Mouse (Mus musculus) Patski (cell line): ENCODE data around the gene G430095P16Rik. TPM values are rescaled to one million over a fixed set of nuclear protein-coding genes. Genes with fewer than 3 reads are reported as not detected.

Experiments
- ATAC-seq: fragments of 100-300 bp; one replicate; pipeline ENCODE4 v1.8.0; 2021
- CTCF ChIA-PET: fragments of 350-600 bp; sonication (Branson Sonifier 250); formaldehyde crosslinking; loops from one replicate; lab custom pipeline; 2022; ENCODE audit warnings: inconsistent platforms; lab: Charles Lee
- POLR2A ChIA-PET: fragments of 350-600 bp; sonication (Branson Sonifier 250); formaldehyde crosslinking; loops from one replicate; lab custom pipeline; 2022; ENCODE audit warnings: antibody characterized with exemption, inconsistent platforms; lab: Charles Lee
- DNase-seq: peaks from one replicate; pipeline ENCODE4 v3.0.0-alpha.2; 2011; ENCODE audit warnings: low read depth, low spot score
- H3K27me3 ChIP-seq: fragments of 371-371 bp; one replicate; pipeline ENCODE4 v1.5.1; 2021
- CTCF ChIP-seq: fragments of 100-300 bp; IDR thresholded peaks from one replicate; pipeline ENCODE4 v1.5.1; 2021
- in situ Hi-C: fragments of 300-500 bp; cut with MboI; formaldehyde crosslinking; loops from 3 replicates; pipeline ENCODE4 v1.11.1; 2018; ENCODE audit warnings: low pct_unique_long_range_greater_than_20kb, mixed read lengths
- polyA plus RNA-seq: library from polyadenylated mRNA; unstranded; gene quantifications from one replicate; pipeline ENCODE4 v1.2.3, GENCODE M21; 2021

G430095P16Rik gene
- polyA plus RNA-seq, 1 experiment from 2014 or later: 1.4 TPM

DNA sequence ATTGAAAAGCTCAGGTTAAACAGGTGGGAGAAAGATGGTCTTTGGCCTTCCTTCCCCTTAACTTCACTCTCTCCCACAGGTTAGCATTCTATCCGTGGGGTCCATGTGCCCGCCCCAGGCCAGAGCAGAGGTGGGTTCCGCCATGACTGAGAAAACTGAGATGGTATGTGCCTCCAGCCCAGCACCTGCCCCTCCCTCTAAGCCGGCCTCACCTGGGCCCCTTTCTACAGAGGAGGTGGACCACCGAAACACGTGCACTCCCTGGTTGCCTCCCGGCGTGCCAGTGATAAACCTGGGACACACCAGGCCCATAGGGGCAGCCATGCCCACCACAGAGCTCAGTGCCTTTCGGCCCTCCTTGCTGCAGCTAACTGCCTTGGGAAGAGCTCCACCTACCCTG lies 20.2 kb upstream of the G430095P16Rik start:
- CTCF ChIA-PET: interaction anchor here (0.6 to 1.2 kb wide), 2 partner anchors 108 to 113 kb away, joined by 3 to 6 read pairs; no protein-coding TSS in a partner anchor
- TF ChIP-seq CTCF: no peak
- POLR2A ChIA-PET: no interaction called here
- in situ Hi-C loops: loop anchor here (5.0 kb wide), 1 partner anchor 35 kb away; no protein-coding TSS in a partner anchor
- ATAC-seq: no peak
- no peak for DNase-seq
- H3K27me3 ChIP-seq: no peaks in the 10 kb centered on the region

DNA sequence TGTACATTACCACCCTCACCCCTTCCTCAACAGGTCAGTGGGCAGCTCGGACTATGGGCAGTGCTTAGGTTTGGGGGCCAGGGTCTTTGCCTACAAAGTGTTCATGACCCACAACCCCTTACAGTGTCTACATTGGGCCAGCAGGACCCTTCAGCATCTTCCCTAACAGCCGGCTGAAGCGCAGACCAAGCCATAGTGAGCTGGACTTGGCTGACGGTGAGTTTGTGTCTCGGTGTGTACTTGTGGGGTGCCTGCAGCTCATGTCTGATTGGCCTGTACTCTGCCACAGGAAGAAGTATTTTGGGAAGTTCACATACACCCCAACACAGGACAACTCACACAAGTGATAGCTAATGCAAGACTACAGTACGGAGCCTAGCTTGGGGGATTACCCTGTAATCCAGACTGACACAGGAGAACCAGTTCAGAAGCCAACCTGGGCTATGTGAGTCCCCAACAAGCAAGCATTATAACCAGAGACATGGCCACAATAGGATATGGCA lies 19.8 kb upstream of the G430095P16Rik start:
- ATAC-seq: no peak
- no peaks in the 10 kb centered on the region for H3K27me3 ChIP-seq
- no peak for TF ChIP-seq CTCF
- in situ Hi-C loops: loop anchor here (5.0 kb wide), 1 partner anchor 34 kb away; no protein-coding TSS in a partner anchor
- no peak for DNase-seq
- POLR2A ChIA-PET: no interaction called here
- CTCF ChIA-PET: interaction anchor here (0.6 to 1.2 kb wide), 3 partner anchors 29 to 112 kb away, joined by 3 to 6 read pairs (median 3); no protein-coding TSS in a partner anchor

DNA sequence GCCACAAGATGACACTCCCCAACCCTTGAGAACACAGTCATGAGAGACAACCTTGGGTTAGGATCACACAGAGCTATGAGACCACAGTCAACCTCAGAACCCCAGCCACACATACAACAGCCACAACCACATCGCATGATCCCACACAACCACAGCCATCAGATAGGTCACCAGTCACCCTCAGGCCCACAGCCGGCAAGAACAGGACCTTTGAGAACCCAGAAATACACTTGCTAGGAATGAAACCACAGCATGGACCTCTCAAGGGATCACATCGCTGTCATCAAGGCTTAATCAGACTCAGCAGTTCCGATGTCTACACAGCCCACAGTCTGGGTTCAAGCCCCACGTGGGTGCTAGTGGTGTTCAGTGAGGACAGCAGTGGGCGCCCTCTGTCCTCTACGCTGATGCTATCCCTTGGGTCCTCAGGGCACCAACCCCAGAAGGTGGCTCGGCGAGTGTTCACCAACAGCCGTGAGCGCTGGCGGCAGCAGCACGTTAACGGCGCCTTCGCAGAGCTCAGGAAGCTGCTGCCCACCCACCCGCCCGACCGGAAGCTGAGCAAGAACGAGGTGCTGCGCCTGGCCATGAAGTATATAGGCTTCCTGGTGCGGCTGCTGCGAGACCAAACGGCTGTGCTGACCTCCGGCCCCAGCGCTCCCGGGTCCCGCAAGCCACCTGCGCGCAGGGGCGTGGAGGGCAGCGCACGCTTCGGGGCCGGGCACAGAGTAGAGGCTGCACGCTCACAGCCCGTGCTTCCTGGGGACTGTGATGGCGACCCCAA lies 19.1 kb upstream of the G430095P16Rik start:
- CTCF ChIA-PET: interaction anchor here (0.8 to 1.2 kb wide), 2 partner anchors 29 to 112 kb away, joined by 3 to 6 read pairs; no protein-coding TSS in a partner anchor
- no peak for ATAC-seq
- no peak for DNase-seq
- POLR2A ChIA-PET: no interaction called here
- TF ChIP-seq CTCF: no peak
- H3K27me3 ChIP-seq: no peaks in the 10 kb centered on the region
- in situ Hi-C loops: loop anchor here (5.0 kb wide), 1 partner anchor 34 kb away; no protein-coding TSS in a partner anchor

DNA sequence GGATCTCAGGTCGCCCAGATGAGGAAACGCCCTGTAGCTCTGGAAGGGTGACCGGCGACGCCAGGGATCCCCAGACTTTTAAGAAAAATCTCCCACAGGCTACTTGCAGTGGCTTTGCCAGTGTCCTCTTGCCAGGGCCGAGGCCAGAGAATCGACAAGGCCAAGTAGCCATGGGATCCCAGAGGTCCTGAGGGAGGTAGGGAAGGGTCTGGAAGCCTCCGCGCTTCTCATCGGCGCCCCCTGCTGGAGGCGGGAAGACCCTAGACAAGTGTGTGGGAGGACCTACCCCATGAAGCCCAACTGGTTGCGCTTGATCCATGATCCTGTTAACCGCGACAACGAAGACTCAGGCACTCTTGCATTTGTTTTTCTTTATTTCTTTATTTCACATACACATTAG lies 18.5 kb upstream of the G430095P16Rik start:
- in situ Hi-C loops: loop anchor here (5.0 kb wide), 1 partner anchor 33 kb away; no protein-coding TSS in a partner anchor
- H3K27me3 ChIP-seq: no peaks in the 10 kb centered on the region

DNA sequence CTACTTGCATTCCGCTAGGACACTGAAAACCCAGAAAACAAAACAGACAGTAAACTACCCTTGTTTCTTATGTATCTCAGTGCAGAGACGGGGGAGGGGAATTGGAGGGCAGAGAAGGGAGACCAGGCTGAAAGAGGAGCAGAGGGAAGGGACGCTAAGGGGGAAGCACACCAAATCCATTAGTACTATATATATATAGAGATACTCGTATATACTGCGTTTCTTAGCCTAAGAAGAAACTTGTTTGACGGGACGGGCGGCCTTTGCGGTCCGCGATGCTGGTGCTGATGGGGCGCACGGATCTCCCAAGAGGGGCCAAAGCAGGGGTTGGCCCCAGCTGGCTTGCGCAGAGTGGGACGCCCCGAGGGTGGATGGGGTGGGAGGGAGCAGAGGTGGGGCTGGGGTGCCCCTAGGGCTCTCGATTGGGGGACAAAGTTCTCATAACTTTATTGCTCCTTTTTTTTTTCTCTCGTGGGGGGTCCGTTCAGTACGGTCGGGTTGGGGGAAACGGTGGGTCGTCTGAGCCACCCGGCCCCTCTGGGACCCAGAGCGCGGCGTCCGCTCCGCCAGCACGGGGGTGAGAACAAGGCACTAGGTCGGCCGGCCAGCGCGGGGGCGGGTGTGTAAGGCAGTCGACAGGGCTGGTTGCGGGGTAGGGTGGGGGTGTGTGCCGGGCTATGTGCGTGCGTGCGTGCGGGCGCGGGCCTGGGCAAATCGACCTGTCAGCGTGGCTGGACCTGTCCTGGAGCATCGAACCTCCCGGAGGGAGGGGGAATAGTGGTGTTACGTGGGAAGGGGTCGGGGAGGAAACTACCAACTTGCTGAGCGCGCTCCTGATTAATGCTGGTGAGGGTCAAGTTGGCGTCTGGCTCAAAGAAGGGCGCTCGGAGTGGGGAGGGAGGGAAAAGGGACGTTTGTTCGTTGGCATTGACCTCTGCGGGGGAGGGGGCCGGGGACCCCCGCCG lies 17.7 kb upstream of the G430095P16Rik start:
- TF ChIP-seq CTCF: no peak
- H3K27me3 ChIP-seq: no peaks in the 10 kb centered on the region
- ChIA-PET POLR2A (interaction anchor here (0.5 kb wide), 1 partner anchor 68 kb away, joined by 3 read pairs; no protein-coding TSS in a partner anchor), CTCF (no interaction called here)
- ATAC-seq (no peak), DNase-seq (no peak)
- in situ Hi-C loops: loop anchor here (5.0 kb wide), 1 partner anchor 32 kb away; no protein-coding TSS in a partner anchor

More for the DNA sequence above, 18.5 kb upstream of the G430095P16Rik start:
- TF ChIP-seq CTCF: no peak
- CTCF ChIA-PET: no interaction called here
- DNase-seq (no peak), ATAC-seq (no peak)
- POLR2A ChIA-PET: interaction anchor here (0.5 kb wide), 1 partner anchor 68 kb away, joined by 3 read pairs; no protein-coding TSS in a partner anchor

DNA sequence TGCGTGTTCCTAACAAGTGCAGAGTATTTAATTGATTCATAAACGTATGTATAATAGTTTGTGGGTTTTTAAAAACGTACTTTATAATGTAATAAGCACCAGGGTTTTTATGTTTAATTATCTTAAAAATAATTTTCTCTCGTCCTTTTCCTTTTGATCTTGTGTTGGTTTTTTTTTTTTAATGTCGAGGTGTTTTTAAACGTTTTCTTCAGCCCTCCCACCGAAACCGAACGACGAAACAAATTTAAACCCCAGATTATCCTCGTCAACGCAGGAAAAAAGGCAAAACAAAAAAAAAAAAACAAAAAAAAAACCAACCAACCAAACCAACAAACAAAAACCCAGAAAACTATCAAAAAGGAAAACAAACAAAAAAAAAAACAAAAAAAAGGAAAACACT lies 16.8 kb upstream of the G430095P16Rik start:
- CTCF ChIA-PET: interaction anchor here (4.6 kb wide), 1 partner anchor 106 kb away, joined by 80 read pairs; no protein-coding TSS in a partner anchor
- no peak for TF ChIP-seq CTCF
- H3K27me3 ChIP-seq: no peaks in the 10 kb centered on the region
- in situ Hi-C loops: no loop called here
- ATAC-seq (no peak), DNase-seq (no peak)
- POLR2A ChIA-PET: interaction anchor here (0.7 kb wide), 1 partner anchor 31 kb away, joined by 3 read pairs; no protein-coding TSS in a partner anchor

DNA sequence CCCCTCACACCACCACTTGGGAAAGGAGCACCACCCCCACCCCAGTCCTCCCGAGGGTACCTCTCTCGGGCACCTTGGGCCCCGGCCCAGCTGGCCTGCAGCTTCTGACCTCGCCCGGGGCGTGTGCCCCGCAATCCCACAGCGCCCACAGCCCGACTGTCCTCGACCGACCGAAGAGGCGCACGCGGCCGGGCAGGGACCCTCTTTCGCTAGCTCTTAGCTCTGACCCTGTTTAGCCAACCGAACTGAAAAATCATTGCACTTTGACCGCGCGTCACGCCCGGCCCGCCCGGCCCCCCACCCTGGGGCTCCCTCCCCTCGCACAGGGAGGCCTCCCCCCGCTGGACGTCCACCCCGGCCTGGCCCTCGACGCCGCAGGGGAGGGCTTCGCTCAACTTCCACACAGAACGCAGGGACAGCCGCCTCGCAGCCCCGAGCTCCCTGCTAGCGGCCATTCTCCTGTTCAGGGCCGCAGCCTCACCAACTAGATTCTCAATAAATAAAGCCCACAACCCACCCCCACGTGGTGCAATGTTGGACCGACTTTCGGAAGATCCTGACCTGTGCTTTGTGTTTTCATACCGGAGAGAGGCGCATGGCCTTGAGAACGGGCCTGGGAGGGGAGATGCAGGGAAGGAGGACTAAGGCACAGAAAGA lies 16.1 kb upstream of the G430095P16Rik start:
- ATAC-seq: no peak

DNA sequence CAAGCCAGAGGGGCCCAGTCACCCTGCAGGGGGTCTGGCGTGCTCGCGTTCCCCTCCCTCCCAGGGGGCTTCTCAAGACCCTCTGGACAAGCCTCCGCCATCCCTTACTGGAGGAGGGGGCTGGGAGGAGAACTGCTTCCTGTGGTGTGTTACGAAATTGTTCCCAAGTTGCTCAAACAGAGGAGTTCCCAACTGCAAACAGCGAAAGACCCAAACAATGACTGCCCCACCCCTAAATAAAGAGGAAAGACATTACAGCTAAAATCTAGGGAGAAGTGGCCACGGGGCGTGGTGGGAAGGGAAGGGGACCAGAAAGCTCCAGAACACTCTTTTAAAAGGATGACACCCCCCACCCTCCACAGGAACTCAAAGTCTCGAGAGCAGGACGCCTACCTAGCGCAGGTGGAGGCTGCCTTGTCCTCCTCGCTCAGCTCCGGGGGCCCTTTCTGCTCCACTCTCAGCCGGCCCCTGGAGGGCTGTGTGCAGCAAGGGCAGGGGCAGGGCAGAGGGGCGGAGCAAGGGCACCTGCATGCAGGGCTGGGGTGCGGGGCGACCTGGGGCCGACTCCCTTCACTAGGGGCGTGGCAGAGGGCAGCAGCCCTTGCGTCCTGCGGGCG lies 15.4 kb upstream of the G430095P16Rik start:
- in situ Hi-C loops: no loop called here
- TF ChIP-seq CTCF: no peak
- DNase-seq (no peak), ATAC-seq (no peak)
- H3K27me3 ChIP-seq: no peaks in the 10 kb centered on the region
- ChIA-PET CTCF (interaction anchor here (4.6 kb wide), 1 partner anchor 105 kb away, joined by 80 read pairs; no protein-coding TSS in a partner anchor), POLR2A (no interaction called here)

More for the DNA sequence above, 16.1 kb upstream of the G430095P16Rik start:
- POLR2A ChIA-PET: interaction anchor here (0.7 kb wide), 1 partner anchor 31 kb away, joined by 3 read pairs; no protein-coding TSS in a partner anchor
- TF ChIP-seq CTCF: no peak
- in situ Hi-C loops: no loop called here
- CTCF ChIA-PET: interaction anchor here (4.6 kb wide), 1 partner anchor 106 kb away, joined by 80 read pairs; no protein-coding TSS in a partner anchor
- no peak for DNase-seq
- H3K27me3 ChIP-seq: no peaks in the 10 kb centered on the region
